Mouse (Mus musculus): ENCODE measurements around the gene Lbr. TPM values are rescaled to one million over a fixed set of nuclear protein-coding genes. Genes with fewer than 3 reads are reported as not detected.

Lbr gene
- polyA plus RNA-seq, 1 experiment = 52.2 TPM

DNA sequence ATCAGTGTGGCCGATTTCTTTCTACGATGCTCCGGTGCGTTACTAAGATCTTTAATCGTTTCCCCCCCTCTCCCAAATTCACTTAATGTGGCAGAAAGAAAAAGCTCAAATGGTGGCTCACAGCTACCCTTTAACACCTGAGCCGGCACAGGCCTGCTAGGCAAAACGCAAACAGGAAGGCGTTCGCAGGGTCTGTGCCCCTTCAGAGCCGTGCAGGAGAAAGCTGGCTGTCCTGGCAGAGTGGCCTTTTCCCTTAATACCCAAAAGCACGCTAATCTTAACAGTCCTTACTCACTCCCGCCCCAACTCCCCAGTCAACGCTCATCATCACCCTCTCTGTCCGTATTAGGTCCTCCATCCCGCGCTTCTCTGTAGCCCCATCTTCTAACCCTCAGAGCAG lies 1.4 kb downstream of the Lbr start:
- Histone ChIP-seq H3K4me3 (ENCODE audit: insufficient read depth, low read length) (peak overlapping the region; percentile 75), H3K27ac (ENCODE audit: insufficient read depth, low read length) (peak overlapping the region; percentile 79; the same call in 1 of the 2 replicates)
- TF ChIP-seq POLR2A (IDR thresholded peaks at IDR 0.05; ENCODE audit: low read depth, low read length) (no peak), CTCF (IDR thresholded peaks at IDR 0.05; ENCODE audit: borderline replicate concordance, insufficient read depth, low read length) (no peak)

DNA sequence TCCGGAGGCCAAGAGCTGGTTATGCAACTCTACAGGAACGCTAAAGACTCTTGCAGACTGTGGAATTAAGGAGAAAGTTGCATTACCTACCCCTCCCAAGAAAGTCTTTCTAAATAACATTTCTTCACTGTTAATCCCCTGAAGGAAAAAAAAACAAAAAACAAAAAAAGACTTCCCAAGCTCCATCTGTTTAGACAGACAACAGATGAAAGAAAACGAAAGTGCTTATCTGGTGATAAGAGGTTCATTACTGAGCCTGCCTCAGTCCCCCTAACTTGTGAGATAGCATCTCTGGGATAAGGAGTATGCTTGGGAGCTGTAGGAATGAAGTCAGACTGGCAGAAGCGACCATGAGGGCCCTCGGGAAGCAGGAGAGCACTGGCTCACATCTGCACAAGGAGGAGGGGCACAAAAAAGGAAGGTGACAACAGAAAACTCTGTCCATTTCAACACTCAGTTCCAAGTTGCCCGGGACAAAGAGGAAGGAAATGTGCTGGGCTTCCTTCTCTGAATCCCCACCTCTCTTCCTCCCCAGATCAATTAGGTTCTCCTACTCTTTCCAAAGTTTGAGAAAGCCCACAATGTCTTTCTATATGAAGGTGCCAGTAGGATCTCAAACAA lies 3.0 kb downstream of the Lbr start:
- TF ChIP-seq CTCF (IDR thresholded peaks at IDR 0.05; ENCODE audit: borderline replicate concordance, insufficient read depth, low read length) (no peak), POLR2A (IDR thresholded peaks at IDR 0.05; ENCODE audit: low read depth, low read length) (no peak)
- Histone ChIP-seq H3K4me3 (ENCODE audit: insufficient read depth, low read length) (peak overlapping the region; percentile 24), H3K27ac (ENCODE audit: insufficient read depth, low read length) (no peak overlapping the region), H3K4me1 (ENCODE audit: control insufficient read depth, insufficient read depth, low read length) (peaks cover 8% of the 10 kb centered on the region; the same call in 1 of the 2 replicates)

More for the DNA sequence above, 1.4 kb downstream of the Lbr start:
- H3K4me1 ChIP-seq (ENCODE audit: control insufficient read depth, insufficient read depth, low read length) = peaks cover 8% of the 10 kb centered on the region; the same call in 1 of the 2 replicates

DNA sequence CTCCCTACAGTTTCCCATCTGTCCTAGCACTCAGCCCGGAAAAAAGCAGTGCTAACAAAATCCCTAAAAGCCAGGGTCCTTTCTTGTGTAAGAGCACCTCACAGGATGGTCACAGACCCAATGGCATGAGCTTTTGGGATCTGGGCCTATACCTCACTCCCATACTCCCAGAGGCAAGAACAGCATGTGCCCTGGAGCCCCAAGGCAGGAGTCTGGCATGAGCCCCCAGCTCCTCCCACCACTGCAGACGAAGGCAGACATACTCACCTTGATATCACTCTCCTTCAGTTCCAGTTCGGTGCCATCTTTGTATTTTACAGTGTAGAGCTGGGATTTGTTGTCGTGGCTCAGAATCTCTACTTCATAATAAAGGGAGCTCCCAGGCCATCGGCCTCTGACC lies 4.7 kb downstream of the Lbr start:
- Histone ChIP-seq H3K27ac (ENCODE audit: insufficient read depth, low read length) (no peak overlapping the region), H3K4me3 (ENCODE audit: insufficient read depth, low read length) (no peak overlapping the region), H3K4me1 (ENCODE audit: control insufficient read depth, insufficient read depth, low read length) (peaks cover 8% of the 10 kb centered on the region; the same call in 1 of the 2 replicates)
- TF ChIP-seq CTCF (IDR thresholded peaks at IDR 0.05; ENCODE audit: borderline replicate concordance, insufficient read depth, low read length) = no peak
- TF ChIP-seq POLR2A (IDR thresholded peaks at IDR 0.05; ENCODE audit: low read depth, low read length) = no peak

DNA sequence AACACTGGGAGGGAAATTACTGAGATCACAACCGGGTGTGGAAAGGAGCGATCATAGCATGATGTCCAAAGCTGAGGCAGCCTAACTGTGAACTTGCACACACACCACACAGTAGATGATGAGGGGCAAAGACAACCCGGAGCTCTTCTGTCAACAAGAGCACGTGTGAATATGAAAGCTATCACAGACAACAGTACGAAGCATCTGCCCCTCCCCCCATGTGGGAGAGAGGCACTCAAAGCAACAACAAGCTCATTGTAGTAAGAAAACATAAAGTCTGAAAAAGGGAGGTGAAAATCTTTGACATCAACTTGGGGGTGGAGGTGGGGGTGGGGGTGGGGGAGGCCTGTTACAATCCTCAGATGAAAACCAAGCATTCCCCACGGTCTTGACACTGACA lies 9.7 kb downstream of the Lbr start:
- Histone ChIP-seq H3K4me1 (ENCODE audit: control insufficient read depth, insufficient read depth, low read length) (no peaks in the 10 kb centered on the region), H3K27ac (ENCODE audit: insufficient read depth, low read length) (no peak overlapping the region), H3K4me3 (ENCODE audit: insufficient read depth, low read length) (no peak overlapping the region)
- no peak for TF ChIP-seq POLR2A (IDR thresholded peaks at IDR 0.05; ENCODE audit: low read depth, low read length)
- no peak for TF ChIP-seq CTCF (IDR thresholded peaks at IDR 0.05; ENCODE audit: borderline replicate concordance, insufficient read depth, low read length)

DNA sequence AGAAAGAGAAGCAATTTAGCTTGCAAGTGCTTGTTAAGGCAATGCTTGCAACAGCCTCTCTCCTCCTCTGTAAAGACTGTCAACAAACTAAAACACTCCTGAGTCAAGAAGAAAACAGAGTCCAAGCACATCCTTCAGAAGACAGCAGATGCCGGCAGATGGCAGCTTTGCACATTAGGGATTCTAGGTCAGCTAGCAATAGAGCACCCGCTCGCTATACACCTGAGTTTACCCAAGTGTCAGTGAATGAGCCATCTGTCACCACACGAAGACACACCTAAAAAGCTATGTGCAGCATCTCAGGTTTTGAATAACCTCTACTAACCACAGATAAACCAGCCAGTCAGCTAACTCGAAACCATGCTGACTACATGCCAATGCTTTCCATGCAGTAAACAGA lies 10.1 kb downstream of the Lbr start:
- no peak for TF ChIP-seq CTCF (IDR thresholded peaks at IDR 0.05; ENCODE audit: borderline replicate concordance, insufficient read depth, low read length)
- no peak for TF ChIP-seq POLR2A (IDR thresholded peaks at IDR 0.05; ENCODE audit: low read depth, low read length)
- no peaks in the 10 kb centered on the region for H3K4me1 ChIP-seq (ENCODE audit: control insufficient read depth, insufficient read depth, low read length)

DNA sequence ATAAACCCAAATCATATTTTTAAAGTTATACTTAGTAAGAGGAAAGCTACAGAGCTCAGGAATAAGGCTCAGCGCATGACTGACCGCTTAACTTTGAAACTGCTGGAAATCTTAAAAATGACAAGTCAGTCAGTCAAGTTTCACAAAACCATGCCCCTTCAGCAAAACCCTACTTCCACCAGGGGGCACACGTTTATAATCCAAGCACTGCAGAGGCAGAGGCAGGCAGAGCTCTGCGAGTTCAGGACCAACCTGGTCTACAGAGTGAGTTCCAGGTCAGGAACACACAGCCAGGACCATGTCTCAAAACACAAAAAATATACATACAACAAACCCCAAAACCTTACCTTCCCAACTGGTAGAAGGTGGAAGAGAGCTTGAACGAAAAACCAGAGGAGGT lies 14.5 kb downstream of the Lbr start:
- TF ChIP-seq CTCF (IDR thresholded peaks at IDR 0.05; ENCODE audit: borderline replicate concordance, insufficient read depth, low read length) = no peak
- TF ChIP-seq POLR2A (IDR thresholded peaks at IDR 0.05; ENCODE audit: low read depth, low read length) = no peak
- Histone ChIP-seq H3K4me1 (ENCODE audit: control insufficient read depth, insufficient read depth, low read length) (no peaks in the 10 kb centered on the region), H3K4me3 (ENCODE audit: insufficient read depth, low read length) (no peak overlapping the region), H3K27ac (ENCODE audit: insufficient read depth, low read length) (no peak overlapping the region)

More for the DNA sequence above, 10.1 kb downstream of the Lbr start:
- no peak overlapping the region for H3K27ac ChIP-seq (ENCODE audit: insufficient read depth, low read length)
- no peak overlapping the region for H3K4me3 ChIP-seq (ENCODE audit: insufficient read depth, low read length)

DNA sequence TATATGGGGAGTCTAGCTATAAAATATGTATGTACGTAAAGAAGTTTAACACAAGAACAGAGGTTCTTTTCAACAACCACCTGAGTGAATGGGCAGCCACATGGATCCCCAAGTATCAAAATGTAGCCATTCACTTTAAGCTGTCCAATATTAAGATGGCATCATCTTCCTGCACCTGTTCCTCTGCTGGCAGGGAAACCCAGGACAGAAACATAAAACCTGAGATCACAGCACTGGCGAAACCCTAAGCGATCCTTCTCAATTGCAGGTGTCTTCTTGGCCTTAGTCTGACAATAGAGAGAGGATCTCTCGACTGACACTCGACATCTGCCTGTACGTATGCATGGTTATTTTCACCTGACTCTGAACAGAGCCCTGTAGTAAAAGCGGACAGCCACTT lies 16.1 kb downstream of the Lbr start:
- no peak overlapping the region for H3K27ac ChIP-seq (ENCODE audit: insufficient read depth, low read length)
- no peak overlapping the region for H3K4me3 ChIP-seq (ENCODE audit: insufficient read depth, low read length)
- TF ChIP-seq POLR2A (IDR thresholded peaks at IDR 0.05; ENCODE audit: low read depth, low read length) = no peak
- no peak for TF ChIP-seq CTCF (IDR thresholded peaks at IDR 0.05; ENCODE audit: borderline replicate concordance, insufficient read depth, low read length)
- no peaks in the 10 kb centered on the region for H3K4me1 ChIP-seq (ENCODE audit: control insufficient read depth, insufficient read depth, low read length)

DNA sequence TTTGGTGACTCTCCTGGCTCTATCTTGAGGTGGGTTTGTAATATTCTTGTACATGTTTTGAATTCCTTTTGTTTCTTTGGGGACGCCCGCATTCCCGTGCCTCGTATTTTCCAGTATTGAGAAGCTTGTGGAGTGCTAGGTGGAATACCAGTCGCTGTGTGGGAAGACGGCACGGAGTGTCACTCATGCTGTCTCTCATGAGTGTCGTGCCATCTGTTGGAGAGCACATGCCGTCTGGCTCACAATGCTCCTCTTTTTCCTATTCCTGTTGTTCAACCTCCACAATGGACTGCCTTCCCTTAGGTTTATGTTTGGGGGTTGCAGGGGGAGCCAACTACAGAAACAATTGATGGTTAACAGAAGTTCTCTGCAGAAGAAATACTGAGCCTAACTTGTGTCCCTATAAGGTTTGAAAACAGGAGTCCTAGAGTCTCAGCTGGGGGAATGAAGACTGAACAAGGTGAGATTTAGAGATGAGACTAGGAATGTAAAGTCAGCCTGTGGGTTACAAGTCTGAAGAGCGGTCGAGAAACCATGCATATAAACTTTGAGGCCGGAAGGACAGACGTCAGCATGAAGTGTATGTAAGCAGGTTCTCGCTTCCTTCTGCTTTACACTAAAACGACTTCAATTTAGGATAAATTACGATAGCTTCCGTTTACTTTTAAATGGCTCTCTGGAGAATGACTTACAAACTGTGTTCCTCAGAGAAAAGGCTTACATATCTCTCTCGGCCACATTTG lies 31.2 kb downstream of the Lbr start:
- H3K4me3 ChIP-seq (ENCODE audit: insufficient read depth, low read length) = no peak overlapping the region
- H3K27ac ChIP-seq (ENCODE audit: insufficient read depth, low read length) = no peak overlapping the region
- no peaks in the 10 kb centered on the region for H3K4me1 ChIP-seq (ENCODE audit: control insufficient read depth, insufficient read depth, low read length)
- TF ChIP-seq CTCF (IDR thresholded peaks at IDR 0.05; ENCODE audit: borderline replicate concordance, insufficient read depth, low read length) (no peak), POLR2A (IDR thresholded peaks at IDR 0.05; ENCODE audit: low read depth, low read length) (no peak)

DNA sequence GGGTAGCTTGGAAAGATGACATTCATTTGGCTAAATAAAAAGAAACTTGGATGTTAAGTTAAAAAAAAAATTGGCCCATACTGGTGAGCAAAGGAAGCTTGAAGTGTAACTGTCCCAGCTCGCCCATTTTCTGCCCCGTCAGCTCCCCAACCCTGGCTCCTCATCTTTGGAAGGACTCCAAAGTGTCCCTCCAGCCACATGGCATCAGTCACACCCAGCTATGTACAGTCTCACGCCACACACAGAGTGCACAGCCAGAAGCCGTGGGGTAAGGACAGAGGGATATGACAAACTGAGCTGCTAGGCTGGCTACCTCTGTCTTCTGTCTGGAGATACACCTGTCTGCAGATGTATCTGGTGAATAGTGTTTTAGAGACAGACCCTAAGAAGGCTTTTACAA lies 42.2 kb downstream of the Lbr start:
- H3K4me1 ChIP-seq (ENCODE audit: control insufficient read depth, insufficient read depth, low read length) = no peaks in the 10 kb centered on the region
- TF ChIP-seq POLR2A (IDR thresholded peaks at IDR 0.05; ENCODE audit: low read depth, low read length) (no peak), CTCF (IDR thresholded peaks at IDR 0.05; ENCODE audit: borderline replicate concordance, insufficient read depth, low read length) (no peak)

DNA sequence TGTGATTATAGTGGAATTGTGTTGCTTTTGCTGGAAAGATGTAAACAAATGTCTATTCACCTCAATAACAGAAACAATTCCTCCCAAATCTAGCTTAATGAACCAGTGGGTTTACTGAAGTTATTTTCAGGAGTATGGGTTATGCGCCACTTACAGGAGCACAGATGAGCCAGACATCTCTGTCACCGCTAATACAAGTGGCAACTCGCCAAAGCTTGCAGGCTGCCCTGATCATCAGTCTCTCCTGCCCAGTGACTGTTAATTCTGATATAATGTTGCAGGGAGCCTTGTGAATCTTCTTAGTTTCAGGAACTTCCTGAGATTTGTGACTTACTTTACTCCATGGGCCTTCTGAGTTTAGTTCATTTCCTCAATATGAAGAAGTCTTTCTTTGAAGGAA lies 42.9 kb downstream of the Lbr start:
- Histone ChIP-seq H3K27ac (ENCODE audit: insufficient read depth, low read length) (no peak overlapping the region), H3K4me1 (ENCODE audit: control insufficient read depth, insufficient read depth, low read length) (no peaks in the 10 kb centered on the region), H3K4me3 (ENCODE audit: insufficient read depth, low read length) (no peak overlapping the region)
- TF ChIP-seq CTCF (IDR thresholded peaks at IDR 0.05; ENCODE audit: borderline replicate concordance, insufficient read depth, low read length) (no peak), POLR2A (IDR thresholded peaks at IDR 0.05; ENCODE audit: low read depth, low read length) (no peak)

More for the DNA sequence above, 42.2 kb downstream of the Lbr start:
- H3K4me3 ChIP-seq (ENCODE audit: insufficient read depth, low read length) = no peak overlapping the region
- no peak overlapping the region for H3K27ac ChIP-seq (ENCODE audit: insufficient read depth, low read length)

Measured in embryonic fibroblast, embryonic 13.5 days (primary cell).